Mouse (Mus musculus): ENCODE data around the gene Capn2. TPM values are rescaled to one million over a fixed set of nuclear protein-coding genes. Genes with fewer than 3 reads are reported as not detected.

Gene Capn2
- polyA plus RNA-seq (2021; fragmentation: Nextera tagmentation), result 31.2 and 33.8 TPM in 2 replicates
- long read RNA-seq, experiment 1, partial matches to known transcripts, result 15 of 84 reads
- long read RNA-seq, experiment 1, other reads (novel, unspliced or antisense), result 69 of 84 reads
- long read RNA-seq, experiment 2, partial matches to known transcripts, result 32 of 408 reads
- long read RNA-seq, experiment 2, other reads (novel, unspliced or antisense), result 376 of 408 reads

GRCm38 (mm10) chr1:182516758-182517676 is at the start of gene Capn2:
Gene Capn2 (minus strand): TSS chr1:182517608.

GRCm38 (mm10) chr1:182564408-182565120 is 47.2 kb upstream of the Capn2 start, which contains the start of gene Capn8:
Gene Capn8 (plus strand): TSS chr1:182565007.

Other genes starting within 250 kb of the Capn2 start
- gene Degs1, start 234.8 kb downstream of the Capn2 start, polyA plus RNA-seq (2021; fragmentation: Nextera tagmentation), result 140 and 147 TPM in 2 replicates
- gene Fbxo28, start 176.0 kb downstream of the Capn2 start, polyA plus RNA-seq (2021; fragmentation: Nextera tagmentation), result 6.7 and 7.1 TPM in 2 replicates
- gene Trp53bp2, start 108.4 kb downstream of the Capn2 start, polyA plus RNA-seq (2021; fragmentation: Nextera tagmentation), result 14.3 and 16.6 TPM in 2 replicates
- not detected in 2 replicates for gene Capn8, start 47.4 kb upstream of the Capn2 start, polyA plus RNA-seq (2021; fragmentation: Nextera tagmentation)
- gene Ccdc185, start 231.6 kb upstream of the Capn2 start, polyA plus RNA-seq (2021; fragmentation: Nextera tagmentation), result not detected in 2 replicates
- gene Susd4, start 246.3 kb upstream of the Capn2 start, polyA plus RNA-seq (2021; fragmentation: Nextera tagmentation), result 89.4 and 95.9 TPM in 2 replicates